Mouse (Mus musculus): ENCODE data around the gene Nnat. TPM values are rescaled to one million over a fixed set of nuclear protein-coding genes. Genes with fewer than 3 reads are reported as not detected.

Nnat gene
- polyA plus RNA-seq, 1 experiment from 2014 or later = 457 TPM

Other genes starting within 250 kb of the Nnat start
- gene Ghrh, start 212.6 kb upstream of the Nnat start, polyA plus RNA-seq (2015; fragmentation: Nextera tagmentation; extraction: Ambion mirVana) = 0.64 and 1.00 TPM in 2 replicates
- gene Manbal, start 192.5 kb upstream of the Nnat start, polyA plus RNA-seq (2015; fragmentation: Nextera tagmentation; extraction: Ambion mirVana) = 68.4 and 73.7 TPM in 2 replicates
- gene Src, start 141.6 kb upstream of the Nnat start, polyA plus RNA-seq (2015; fragmentation: Nextera tagmentation; extraction: Ambion mirVana) = 18.1 and 19.4 TPM in 2 replicates
- gene Blcap, start 11.2 kb downstream of the Nnat start, polyA plus RNA-seq (2015; fragmentation: Nextera tagmentation; extraction: Ambion mirVana) = 39.2 and 40.9 TPM in 2 replicates
- gene Ctnnbl1, start 177.3 kb downstream of the Nnat start, polyA plus RNA-seq (2015; fragmentation: Nextera tagmentation; extraction: Ambion mirVana) = 43.6 and 47.4 TPM in 2 replicates